Mouse (Mus musculus): ENCODE measurements around the gene Gm11733.
"Not testable (repeated sequence)": the region's sequence is repeated elsewhere in the genome, so short reads cannot be mapped to it uniquely, and the experiment has no call there.

Gm11733 gene

DNA sequence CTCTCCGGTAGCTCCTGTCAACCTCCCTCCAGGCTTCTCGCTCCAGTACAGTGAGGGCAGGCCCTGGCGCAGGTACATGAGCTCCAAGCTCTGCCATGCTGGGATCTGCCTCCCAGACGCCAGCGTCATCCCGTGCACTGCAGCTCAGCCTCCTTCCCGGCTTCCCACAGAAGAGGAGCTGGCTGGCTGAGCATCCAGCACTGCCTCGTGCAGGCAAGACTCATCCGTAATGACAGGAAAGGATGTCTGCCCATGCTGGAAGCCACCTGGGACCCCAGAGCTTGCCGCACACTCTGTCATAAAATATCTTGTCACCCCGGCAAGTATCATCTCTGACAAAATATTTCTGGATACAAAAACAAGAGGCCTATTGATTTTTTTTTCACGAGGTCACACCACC, at the start of gene Gm11733:
Gene Gm11733 (plus strand): TSS at position 171 of the 400 bp plus-strand sequence.
- no peak for DNase-seq (ENCODE audit: low read depth in 2 of 2, low spot score in 2 of 2)

GRCm38 (mm10) chr11:117436401-117437109, 47.6 kb upstream of the Gm11733 start:
- DNase-seq (ENCODE audit: low read depth in 2 of 2, low spot score in 2 of 2), result no peak

DNA sequence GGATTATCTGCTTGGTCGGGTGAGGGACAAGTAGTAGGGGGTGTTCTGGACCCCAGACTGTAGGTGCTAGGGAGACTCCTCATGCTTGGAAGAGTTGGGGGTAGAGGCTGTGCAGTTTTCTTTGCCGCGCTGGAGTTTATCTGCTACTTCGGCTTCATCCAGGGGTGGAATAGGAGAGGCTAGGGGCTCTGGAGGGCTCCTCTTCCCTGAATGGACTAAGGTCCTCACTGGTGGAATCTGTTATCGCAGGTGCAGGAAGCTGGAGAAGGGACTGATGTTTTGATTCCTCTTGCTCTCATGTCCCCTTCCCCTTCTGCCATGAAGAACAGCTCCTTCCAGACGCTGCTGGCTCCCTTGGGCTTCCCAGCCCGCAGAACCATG, 47.1 kb upstream of the Gm11733 start:
- DNase-seq (ENCODE audit: low read depth in 2 of 2, low spot score in 2 of 2), result no peak

- DNase-seq (ENCODE audit: low read depth in 2 of 2, low spot score in 2 of 2), result no peak
Observed at GRCm38 (mm10) chr11:117438363-117438762, 45.8 kb upstream of the Gm11733 start.

- no peak for DNase-seq (ENCODE audit: low read depth in 2 of 2, low spot score in 2 of 2)
Observed at GRCm38 (mm10) chr11:117440865-117441425, 43.2 kb upstream of the Gm11733 start.

- DNase-seq (ENCODE audit: low read depth in 2 of 2, low spot score in 2 of 2), result no peak
Observed at GRCm38 (mm10) chr11:117444090-117444489, 40.1 kb upstream of the Gm11733 start.

GRCm38 (mm10) chr11:117445707-117446106, 38.5 kb upstream of the Gm11733 start:
- DNase-seq (ENCODE audit: low read depth in 2 of 2, low spot score in 2 of 2), result no peak

- DNase-seq (ENCODE audit: low read depth in 2 of 2, low spot score in 2 of 2), result no peak
Observed at GRCm38 (mm10) chr11:117454086-117454485, 30.1 kb upstream of the Gm11733 start.

DNA sequence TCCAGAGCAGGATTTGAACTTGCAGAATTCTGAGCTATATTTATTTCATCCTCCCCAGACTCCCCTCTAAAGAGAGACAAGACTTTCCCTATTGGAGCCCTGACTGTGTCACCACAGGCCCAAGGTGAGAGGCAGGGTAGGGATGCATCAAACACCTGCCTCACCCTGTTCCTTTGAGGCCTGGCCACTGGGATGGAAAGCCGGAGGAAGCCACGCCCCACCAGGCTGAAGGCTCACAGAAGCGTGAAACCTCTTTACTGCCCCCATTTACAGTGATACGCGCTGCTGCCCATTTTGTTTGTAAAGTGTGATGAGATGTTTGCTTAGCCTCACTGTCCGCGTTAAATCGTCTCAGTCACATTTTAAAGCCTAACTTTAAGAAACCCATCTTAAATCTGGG, 25.0 kb upstream of the Gm11733 start:
- DNase-seq (ENCODE audit: low read depth in 2 of 2, low spot score in 2 of 2), result no peak

DNA sequence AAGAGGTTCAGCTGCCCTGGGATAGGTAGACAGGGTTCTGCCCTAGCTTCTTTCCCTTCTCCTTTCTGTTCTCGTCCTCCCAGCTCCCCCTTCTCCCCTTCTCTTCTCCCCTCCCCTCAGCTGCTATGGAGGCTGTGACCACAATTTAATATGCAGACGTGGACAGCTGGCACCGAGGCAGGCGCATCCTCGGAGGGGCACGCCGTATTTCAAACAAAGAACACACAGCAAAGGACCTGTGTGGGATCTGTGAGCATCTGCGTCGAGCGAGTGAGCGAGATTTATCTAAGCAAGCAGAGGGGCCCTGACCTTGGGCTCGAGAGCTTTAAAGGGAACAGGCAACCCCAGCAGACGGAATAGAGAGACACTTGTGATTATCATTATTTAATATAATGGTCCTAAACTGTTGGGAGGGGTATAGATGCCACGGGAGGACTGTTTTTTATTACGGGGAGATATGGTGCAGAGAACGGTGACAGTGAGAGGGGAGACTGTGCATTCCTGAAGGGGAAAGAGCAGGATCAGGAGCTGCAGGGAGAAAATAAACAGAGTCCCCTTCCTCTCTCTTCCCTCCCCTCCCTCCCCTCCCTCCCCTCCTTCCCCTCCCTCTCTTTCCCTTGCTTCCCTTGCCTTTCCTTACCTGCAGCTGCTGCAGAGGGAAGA, 21.8 kb upstream of the Gm11733 start:
- DNase-seq (ENCODE audit: low read depth in 2 of 2, low spot score in 2 of 2), result no peak

DNA sequence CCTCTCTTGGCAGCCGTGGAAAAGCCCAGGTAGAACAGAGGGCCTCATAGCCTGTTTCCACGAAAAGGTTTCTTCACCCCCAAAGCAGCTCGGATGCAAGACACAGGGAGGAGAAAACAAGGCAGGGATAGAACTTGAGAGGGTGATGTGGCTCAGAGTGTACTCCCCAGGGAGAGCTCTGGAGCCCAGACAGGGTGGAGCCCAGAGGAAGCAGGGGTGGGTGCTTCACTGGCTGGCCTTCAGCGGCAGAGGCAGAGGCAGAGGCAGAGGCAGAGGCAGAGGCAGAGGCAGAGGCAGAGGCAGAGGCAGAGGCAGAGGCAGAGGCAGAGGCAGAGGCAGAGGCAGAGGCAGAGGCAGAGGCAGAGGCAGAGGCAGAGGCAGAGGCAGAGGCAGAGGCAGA, 20.8 kb upstream of the Gm11733 start:
- DNase-seq (ENCODE audit: low read depth in 2 of 2, low spot score in 2 of 2), result not testable (repeated sequence)

DNA sequence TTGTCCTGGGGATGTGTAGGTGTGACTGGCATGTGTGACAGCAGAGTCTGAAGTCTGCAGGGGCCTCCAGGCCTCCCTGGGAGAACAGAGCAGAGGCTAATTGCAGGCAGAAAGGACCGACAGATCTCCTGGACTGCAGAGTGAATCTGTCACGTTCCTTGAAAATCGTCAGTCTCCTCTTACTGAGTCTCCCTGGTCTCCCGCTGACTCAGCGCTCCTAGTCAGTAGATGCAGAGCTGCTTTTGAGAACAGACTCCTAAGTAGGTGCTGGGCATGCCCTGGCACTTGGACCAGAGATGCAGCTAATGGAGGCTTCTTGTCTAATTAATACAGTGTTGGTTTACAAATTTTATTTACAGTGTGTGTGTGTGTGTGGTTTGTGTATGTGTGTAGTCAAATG, 17.9 kb upstream of the Gm11733 start:
- DNase-seq (ENCODE audit: low read depth in 2 of 2, low spot score in 2 of 2), result no peak

DNA sequence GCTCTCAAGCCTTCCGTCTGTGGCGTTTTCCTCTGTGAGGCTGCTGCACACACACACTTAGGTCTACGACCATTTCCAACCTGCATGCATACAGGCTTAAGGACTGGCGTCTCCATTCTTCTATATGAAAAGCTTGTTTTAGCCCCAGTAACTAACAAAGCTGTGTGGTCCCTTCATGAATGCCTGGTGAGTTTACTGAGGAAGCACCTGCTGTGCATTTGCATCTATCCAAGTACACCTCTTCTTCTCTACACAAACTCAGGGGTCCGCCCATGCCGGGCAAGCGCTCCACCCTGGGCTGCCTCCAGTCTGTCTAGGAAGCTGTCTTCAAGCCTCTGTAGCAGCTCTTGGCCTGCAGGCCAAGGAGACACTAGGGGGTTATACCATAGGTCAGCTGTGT, 17.3 kb upstream of the Gm11733 start:
- no peak for DNase-seq (ENCODE audit: low read depth in 2 of 2, low spot score in 2 of 2)

DNA sequence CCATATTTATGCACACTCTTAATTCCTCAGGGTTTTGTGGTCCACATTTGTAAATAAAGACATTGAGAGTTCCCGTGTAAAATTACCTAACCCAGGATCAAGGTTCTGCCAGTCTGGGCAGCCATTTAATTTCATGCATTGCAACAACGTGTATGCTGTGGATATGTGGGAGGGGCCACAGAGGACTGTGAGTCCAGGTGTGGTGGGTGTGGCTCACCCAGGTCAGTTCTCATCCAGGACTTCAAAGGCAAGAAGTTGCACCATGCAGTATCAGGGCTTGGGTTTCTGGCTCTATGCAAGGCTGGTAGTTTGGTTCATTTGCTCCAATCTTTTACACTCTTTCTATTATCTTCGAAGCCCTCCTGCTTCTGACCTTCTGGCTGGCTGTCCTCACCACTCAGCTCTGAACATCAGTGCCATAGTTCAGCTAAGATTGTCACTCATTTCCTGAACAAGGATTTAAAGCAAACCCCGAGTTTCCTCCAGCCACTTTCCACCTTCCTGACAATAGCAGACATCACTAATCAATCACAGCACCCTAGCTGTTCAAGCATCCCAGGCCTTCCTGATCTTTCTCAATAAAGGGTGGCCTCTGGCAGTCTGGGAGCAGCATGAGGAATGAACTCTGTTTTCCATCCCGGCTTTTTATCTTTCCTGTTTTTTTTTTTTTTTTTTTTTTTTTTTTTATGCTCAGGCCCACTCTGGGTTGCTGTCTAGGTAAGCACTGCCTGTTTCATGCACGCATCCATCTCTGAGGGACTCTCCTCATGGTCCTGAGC, 15.4 kb upstream of the Gm11733 start:
- DNase-seq (ENCODE audit: low read depth in 2 of 2, low spot score in 2 of 2), result no peak

DNA sequence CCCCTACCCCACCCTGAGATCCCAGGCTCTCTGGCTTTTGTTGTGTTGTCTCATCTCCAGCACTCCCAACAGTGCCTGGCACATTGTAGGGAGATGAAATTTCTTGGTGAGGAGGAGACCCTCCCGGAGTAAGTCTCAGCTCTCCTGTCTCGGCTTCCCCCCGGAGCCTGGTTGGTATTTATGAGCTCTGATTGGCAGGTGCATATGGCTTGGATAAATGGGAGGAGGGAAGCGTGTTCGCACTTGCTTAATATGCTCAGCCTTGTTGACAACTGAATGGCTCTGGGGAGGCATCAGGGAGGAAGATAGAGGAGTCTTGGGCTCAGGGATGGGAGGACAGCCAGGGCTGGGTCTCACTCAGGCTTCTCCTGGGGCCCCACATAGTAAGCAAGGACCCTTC, 14.4 kb upstream of the Gm11733 start:
- no peak for DNase-seq (ENCODE audit: low read depth in 2 of 2, low spot score in 2 of 2)

DNA sequence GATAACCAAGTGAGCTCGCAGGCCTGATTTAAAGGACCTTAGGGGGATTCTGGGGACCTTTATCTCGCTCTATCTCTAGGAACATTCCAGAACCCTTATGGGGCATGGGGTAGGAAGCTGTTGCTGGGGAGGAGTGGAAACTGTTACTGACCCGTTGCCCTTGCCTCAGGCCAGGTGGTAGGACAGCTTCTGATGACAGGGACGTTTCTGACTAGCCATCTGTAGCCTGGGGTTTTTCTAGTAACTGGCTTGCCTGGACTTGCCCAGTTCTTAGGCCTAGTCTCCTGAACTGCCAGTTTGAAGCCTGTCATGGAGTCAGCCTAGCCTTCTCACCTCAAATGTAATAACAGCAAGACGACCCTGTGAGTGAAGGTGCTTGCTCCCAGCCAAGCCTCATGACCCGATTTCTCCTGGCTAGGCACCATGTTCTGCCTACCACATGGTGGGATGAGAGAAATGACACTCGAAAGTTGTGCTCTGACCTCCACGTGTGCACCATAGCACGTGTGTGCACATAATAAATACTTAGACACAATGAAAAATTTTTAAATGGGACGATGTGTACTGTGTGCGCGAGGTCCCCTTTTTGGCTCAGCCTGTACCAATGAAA, 13.5 kb upstream of the Gm11733 start:
- DNase-seq (ENCODE audit: low read depth in 2 of 2, low spot score in 2 of 2), result no peak

DNA sequence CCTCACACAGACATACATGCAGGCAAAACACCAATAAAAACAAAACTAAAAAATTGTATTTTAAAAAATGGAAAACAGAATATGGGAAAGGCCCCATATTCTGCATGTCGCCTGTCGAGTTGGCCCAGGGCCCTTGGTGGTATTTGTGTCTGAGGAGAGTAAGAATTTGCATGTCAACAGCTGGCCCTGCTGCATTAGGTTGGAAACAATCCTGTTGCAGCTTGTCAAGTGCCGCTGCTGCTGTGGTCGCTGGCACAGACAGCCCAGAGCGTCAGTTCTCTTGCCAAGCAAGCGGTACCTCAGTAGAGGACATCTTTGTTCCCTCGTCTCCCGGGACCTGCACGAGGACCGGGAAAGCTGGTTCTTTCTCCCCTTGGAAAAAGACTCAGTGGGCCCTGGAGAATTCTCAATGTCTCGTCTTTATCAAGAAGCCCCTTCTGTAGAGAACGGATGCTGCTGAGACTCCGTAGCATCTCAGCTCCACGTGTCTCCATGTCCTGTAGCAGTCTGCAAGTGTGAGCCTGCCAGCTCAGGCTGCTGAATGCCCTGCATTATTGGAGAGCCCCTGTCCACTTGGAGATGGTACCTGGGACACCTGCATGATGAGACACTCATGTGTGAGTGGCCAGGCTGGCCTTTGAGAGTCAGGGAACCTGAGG, 12.4 kb upstream of the Gm11733 start:
- DNase-seq (ENCODE audit: low read depth in 2 of 2, low spot score in 2 of 2), result no peak

DNA sequence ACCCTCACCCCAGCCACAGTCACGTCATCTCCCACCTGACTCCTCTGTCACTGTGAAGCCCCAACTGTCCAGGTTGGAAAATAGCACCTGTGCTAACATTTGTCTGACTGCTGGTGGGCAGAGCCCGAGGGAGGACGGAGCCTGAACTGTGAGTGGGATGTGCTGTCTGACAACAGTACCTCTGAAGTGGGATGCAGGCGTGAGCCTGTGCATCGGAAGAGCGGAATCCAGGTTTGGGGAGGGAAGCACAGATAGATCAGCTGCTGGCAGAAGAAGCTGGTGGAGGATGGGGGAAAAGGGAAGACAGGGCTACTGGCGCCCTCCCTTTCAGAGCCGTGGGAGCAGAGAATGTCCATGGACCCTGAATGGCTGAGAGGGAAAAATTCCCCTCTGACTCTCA, 11.3 kb upstream of the Gm11733 start:
- DNase-seq (ENCODE audit: low read depth in 2 of 2, low spot score in 2 of 2), result no peak

DNA sequence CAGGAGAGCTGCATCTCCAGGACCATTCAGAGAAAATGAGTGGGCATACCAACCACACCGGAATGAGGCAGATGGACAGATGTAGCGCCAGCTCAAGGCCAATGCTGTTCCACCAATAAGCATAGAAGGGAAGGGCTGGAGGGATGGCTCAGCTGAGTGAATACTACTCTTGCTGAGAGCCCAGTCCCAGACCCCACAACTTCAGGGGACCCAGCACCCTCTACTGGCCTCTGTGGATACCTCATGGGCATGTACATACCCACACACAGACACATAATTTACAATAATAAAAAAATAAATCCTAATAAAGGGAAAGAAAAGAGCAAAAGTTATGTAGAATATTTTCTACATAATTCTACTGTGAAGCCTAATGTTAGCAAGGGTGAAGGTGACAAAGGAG, 9.0 kb upstream of the Gm11733 start:
- no peak for DNase-seq (ENCODE audit: low read depth in 2 of 2, low spot score in 2 of 2)

- peak in 1 of 2 experiments; percentile 14 for DNase-seq (ENCODE audit: low read depth in 2 of 2, low spot score in 2 of 2)
Observed at GRCm38 (mm10) chr11:117475669-117476068, 8.5 kb upstream of the Gm11733 start.

GRCm38 (mm10) chr11:117476554-117477107, 7.5 kb upstream of the Gm11733 start:
- DNase-seq (ENCODE audit: low read depth in 2 of 2, low spot score in 2 of 2), result no peak
